Mouse (Mus musculus) layer of hippocampus, adult 2 months (tissue): ENCODE measurements around the gene Slc12a7. TPM values are rescaled to one million over a fixed set of nuclear protein-coding genes. Genes with fewer than 3 reads are reported as not detected.
A peak's percentile ranks its signal among the peaks of the same experiment; 100 is the strongest.

ENCODE experiments used
- DNase-seq, 2 experiments: peaks; one replicate each; pipeline ENCODE4 v3.0.0; 2022; ENCODE audit warnings: low spot score in 2 of 2
- H3K27ac ChIP-seq: fragments of 200-600 bp; 2 replicates; pipeline ENCODE4 v1.8.1; 2022
- H3K4me3 ChIP-seq: fragments of 200-600 bp; 2 replicates; pipeline ENCODE4 v1.8.1; 2022; ENCODE audit warnings: mild to moderate bottlenecking
- CTCF ChIP-seq: fragments of 200-600 bp; conservative IDR thresholded peaks from 2 replicates; pipeline ENCODE4 v1.8.1; 2022; ENCODE audit warnings: antibody characterized with exemption, mild to moderate bottlenecking, moderate library complexity
- total RNA-seq, 2 experiments: library from RNA; stranded (reverse); gene quantifications; 2 replicates each; pipeline ENCODE4 v1.2.3; 2021

Gene Slc12a7
- total RNA-seq, 2 experiments from 2014 or later, result 7.0 to 8.7 TPM

DNA sequence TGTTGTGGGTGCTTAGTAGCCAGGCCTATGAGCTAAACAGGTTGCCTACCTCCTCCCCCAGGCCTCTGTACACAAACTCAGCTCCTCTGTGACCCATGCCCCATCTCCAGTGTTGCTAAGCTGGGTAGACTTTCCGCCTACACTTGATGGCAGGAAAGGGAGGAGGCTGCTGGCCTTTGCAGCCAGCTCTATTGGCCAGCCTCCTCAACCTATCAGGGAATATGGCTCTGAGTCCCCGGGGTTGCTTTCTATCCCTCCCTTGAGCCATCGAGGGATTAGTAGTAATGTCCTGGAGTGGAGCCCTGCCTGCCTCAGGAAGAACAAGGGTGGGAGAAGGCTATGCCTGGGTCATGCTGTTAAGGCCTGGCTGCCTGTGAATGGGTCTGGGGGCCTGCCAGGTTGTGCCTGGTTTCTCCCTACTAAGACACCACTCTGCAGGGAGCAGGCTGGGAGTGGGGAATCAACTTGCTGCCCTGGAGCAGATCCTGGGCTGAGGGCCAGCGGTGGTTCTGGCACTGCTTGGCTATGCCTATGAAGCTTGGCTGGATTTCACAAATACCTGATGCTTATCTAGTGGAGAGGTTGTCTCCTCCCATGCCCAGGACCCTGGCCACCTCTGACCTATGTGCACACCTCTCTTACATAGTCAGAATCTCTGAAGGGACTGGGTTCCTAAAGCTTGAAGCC, 40.8 kb downstream of the Slc12a7 start:
- no peak overlapping the region for H3K27ac ChIP-seq
- DNase-seq, result no peak
- no peak overlapping the region for H3K4me3 ChIP-seq
- no peak for TF ChIP-seq CTCF

DNA sequence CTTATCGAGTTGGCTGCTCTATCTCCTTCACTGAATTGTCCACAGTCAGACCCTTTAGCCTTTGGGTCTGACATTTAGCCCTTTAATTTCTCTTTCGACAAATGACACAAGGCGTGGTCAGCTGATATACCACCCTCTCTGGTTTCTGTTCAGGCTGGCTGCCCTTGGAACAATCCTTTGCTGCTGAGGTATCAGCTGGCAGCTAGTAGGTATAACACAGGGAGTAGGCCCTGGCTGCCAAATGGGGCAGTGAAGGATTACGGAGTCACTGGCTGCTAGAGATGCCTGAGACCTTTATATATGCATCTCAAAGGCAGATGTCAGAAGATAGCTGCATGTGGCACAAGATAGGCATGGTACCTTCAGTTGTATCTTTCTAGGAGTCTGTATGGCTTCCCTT, 42.9 kb downstream of the Slc12a7 start:
- no peak overlapping the region for H3K4me3 ChIP-seq
- H3K27ac ChIP-seq, result no peak overlapping the region
- TF ChIP-seq CTCF, result no peak
- DNase-seq, result no peak

DNA sequence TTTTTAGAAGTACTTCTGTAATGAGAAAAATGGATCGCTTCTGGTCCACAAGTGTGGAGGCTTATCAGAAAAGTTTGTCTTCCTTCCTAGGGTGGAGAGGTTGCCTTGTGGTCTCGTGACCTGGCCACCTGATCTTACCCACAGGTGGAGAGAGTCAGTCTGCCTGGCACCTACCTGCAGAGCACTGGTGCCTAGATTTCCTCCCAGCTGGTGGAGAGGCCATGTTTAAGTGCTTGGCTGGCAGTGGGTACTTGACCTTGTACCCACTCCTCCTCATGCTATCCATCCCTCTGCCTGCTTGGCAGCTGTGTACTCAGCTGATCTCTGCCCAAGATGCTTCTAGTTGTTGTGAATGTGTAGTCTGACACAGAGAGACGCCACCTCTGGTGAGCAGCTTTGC, 44.7 kb downstream of the Slc12a7 start:
- TF ChIP-seq CTCF, result no peak
- no peak for DNase-seq
- Histone ChIP-seq H3K4me3 (no peak overlapping the region), H3K27ac (no peak overlapping the region)

DNA sequence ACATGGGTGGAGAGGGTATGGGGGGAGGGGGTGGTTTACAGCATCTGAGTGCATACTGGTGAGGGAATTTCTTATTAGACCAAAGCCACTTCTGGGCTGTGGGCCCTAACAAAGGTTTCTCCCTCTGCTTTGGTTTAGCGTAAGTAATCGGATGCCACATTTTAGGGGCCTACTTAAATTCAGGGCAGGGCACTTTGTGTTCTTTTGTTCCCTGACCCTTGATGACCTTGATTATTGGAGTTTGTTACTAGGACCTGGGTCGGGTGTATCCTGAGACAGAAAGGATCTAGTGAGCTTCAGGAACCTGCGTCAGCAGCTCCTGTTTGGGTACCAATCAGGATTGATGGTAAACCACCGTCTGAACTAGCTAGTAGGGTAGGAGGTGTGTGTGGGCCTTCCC, 49.6 kb downstream of the Slc12a7 start:
- Histone ChIP-seq H3K4me3 (no peak overlapping the region), H3K27ac (no peak overlapping the region)
- TF ChIP-seq CTCF, result no peak
- no peak for DNase-seq

DNA sequence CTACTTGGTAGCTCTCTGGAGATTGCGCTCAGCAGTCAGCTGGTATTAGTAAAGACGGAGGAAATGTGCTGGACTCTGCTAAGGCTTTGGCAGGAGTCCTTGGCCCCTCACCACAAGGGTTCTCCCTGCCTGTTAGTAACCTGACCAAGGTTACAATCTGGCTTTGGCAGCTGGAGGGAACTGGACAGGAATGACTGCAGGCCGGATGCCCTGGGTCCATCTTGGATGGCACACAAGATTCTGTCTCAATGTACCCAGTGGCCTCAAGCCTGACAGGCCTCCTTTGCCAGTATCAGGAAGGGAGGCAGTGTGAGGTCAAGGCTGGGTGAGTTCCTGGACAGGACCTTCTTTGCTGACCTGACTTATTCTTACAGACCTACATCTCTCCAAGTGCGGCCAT, 59.3 kb downstream of the Slc12a7 start:
- Histone ChIP-seq H3K27ac (no peak overlapping the region), H3K4me3 (no peak overlapping the region)
- DNase-seq, result no peak
- TF ChIP-seq CTCF, result no peak

DNA sequence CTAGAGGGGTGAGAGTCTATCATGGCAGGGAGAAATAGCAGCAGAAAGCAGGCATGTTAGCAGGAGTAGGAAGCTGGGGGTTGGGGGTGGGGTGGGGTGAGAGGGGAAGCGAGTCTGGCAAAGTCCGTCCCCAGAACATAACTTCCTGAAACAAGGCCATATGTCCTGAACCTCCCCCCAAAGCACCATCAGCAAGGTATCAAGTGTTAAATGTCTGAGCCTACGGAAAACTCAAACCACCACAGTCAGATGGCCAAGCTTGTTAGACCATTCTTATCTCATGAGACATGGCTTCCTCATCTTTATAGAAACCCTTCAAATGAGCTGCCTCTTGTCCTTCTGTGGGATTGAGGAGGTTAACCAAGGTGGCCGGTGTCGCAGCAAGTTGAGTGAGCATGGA, 60.3 kb downstream of the Slc12a7 start:
- DNase-seq, result no peak
- TF ChIP-seq CTCF, result no peak
- Histone ChIP-seq H3K4me3 (no peak overlapping the region), H3K27ac (no peak overlapping the region)

DNA sequence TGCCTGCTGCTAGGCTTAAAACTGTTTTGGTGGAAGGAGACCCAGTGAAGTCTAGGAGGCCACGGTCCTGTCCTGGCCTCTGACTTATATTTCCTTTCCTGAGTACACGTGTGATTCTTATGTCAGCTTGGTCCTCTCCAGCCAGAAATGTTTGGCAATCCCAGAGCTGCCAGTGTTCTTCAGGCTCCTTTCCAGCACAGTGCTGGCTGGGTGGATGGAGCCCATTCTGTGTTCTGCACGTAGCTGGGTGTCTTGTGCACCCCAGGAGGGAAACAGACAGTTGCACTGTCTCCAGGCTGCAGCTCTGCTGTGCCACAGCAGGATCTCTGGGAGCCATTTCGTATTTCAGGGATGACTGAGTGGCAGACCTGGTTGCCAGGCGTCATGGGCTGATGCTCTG, 66.2 kb downstream of the Slc12a7 start:
- TF ChIP-seq CTCF, result no peak
- H3K27ac ChIP-seq, result 0 out of 2 replicates have a peak overlapping the region, but pooled peaks have one; percentile 4
- no peak for DNase-seq
- no peak overlapping the region for H3K4me3 ChIP-seq

DNA sequence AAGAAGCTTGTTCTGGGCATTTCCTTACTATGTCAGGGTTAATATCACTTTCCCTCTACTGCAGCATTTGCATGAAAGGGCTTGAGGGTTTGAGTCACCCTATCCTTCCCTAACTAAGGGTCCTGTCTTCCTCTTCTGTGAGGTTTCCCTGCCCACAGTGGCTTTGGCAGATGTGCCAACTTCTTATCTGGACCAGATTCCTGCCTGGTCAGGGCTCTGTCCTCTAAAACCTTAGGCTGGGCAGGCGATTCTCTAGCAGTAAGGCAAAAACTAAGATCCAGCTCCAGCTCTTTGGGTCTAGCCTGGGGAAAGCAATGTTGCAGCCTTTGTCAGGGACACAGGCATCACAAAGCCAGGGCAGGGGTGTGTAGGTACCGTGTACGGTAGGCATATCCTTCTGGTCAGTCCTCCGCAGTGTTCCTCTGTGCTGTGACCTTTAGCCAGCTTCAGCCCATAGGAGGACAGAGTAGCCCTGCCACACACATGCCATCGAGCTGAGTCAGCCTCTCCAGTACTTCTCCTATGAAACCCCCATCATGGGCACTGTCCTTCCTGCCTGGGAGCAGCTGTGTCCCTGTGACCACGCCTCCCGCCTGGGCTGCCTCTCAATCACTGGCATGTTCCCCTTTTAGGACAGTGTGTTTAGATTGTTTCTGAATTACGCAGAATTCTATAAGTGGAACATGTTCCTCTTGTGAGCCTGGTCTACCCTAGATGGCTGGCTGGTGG, 70.7 kb downstream of the Slc12a7 start:
- peak in 1 of 2 experiments; percentile 7 for DNase-seq
- Histone ChIP-seq H3K4me3 (no peak overlapping the region), H3K27ac (no peak overlapping the region)
- no peak for TF ChIP-seq CTCF

DNA sequence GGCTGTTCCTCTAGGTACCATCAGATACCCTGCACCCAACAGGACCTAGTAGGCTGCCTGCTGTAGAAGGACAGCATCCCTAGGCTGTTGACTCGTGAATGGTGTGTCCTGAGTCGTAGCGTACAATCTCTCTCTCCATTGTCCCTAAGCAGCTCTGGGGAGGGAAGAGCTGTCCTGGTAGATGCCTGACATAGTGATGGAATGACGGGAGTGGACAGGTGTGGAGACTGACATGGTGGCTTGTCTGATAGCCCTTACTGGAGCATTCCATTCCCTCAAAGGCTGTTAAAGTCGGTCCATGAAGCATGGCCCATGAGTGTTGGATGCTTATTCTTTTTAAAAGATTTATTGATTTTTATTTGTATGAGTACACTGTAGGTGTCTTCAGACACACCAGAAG, 72.0 kb downstream of the Slc12a7 start:
- no peak for DNase-seq
- Histone ChIP-seq H3K4me3 (no peak overlapping the region), H3K27ac (no peak overlapping the region)
- TF ChIP-seq CTCF, result no peak

DNA sequence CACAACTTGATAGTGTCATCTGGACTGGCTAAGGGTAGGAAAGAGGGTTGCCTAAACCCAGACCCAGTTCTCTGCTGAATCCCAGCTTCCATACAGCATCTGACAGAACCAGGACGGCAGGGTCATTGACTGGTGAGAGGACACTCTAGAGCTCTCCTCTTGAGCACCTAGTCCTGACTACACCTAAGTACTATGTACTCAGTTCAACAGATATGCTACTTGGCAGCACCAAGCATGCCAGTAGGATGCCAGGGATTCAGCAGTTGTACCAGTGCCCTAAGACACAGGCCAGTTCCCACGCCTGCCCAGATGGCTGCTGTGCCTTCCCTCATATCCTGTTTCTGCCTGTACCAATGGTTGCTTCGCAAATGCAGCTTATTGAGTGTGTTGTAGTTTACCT, 80.0 kb downstream of the Slc12a7 start:
- Histone ChIP-seq H3K27ac (no peak overlapping the region), H3K4me3 (no peak overlapping the region)
- no peak for TF ChIP-seq CTCF
- DNase-seq, result no peak

DNA sequence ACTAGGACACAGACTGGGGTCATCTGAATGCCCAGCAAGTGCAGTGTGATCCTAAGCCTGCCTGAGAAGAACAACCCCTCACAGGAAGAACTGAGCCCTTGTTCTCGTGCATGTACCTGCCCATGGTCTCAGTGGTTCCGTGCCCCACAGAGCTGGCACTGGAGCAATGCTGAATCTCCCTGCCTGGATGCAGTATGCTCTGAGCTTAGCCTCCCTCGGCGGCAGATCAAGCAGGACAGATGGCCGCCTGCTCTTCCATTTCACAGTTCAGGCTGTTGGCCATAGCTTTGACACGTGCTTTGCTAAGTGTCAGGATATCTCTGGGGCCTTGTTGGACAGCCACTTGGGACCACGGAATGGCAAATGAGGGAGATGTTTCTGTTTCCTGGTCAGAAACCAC, 81.3 kb downstream of the Slc12a7 start:
- Histone ChIP-seq H3K27ac (no peak overlapping the region), H3K4me3 (no peak overlapping the region)
- TF ChIP-seq CTCF, result no peak
- no peak for DNase-seq

DNA sequence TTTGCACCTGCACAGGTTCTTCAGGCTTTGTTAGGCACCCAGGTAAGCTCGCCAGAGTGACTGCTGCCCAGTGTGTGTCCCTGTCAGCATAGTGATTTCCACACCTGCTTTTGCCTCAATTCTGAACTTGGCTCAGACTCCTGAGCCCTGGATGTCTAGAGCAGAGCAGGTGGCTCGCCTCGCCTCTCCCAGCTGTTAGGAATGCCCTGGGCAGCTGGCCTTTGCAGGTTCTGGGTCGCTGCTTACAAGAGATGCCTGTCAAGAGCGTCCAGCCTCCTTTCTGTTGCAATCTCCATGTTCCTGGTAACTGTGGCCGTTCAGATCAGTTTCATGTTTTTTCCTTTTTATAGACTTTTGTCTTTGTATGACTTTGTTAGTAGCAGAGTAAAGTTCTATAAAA, 83.4 kb downstream of the Slc12a7 start:
- no peak for DNase-seq
- H3K4me3 ChIP-seq, result no peak overlapping the region
- no peak for TF ChIP-seq CTCF
- H3K27ac ChIP-seq, result no peak overlapping the region

DNA sequence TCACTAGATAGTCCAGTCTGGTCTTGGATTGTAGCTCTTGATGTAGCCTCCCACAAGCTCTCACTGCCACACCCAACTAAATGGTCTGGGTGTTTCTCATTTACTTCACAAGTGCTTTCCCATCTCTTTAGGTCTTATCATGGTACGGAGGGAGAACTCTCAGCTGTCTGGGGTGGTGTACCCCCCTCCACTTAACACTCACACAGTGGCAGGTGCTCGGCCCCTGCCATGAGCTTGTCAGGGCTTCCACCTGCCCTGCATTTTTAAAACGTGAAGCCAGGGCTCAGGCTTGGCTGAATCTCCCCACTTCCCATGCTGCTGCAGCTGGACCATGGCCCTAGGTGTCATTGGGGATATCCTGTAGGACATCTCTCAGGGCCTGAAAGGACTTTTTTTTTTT, 86.0 kb downstream of the Slc12a7 start:
- no peak for DNase-seq
- Histone ChIP-seq H3K27ac (no peak overlapping the region), H3K4me3 (no peak overlapping the region)
- no peak for TF ChIP-seq CTCF

DNA sequence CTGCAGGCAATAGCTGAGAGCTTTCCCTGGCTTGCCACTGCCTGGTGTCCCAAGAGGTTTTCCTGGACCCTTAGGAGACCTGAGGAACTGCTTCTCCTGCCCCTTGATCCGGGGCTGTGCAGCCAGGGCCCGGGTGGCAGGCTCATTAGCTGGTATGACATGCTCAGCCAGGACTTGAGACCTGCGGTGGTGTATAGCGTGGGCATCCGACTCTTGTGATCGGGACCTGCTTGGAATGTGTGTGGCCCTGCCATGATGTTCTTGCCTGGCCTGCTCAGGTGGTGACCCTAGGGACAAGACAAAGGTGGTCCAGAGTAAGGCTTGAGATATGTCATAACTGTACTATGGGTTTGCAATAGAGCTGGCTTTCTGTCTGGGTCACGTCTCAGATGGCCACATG, 88.4 kb downstream of the Slc12a7 start:
- no peak for DNase-seq
- no peak for TF ChIP-seq CTCF
- H3K27ac ChIP-seq, result no peak overlapping the region
- no peak overlapping the region for H3K4me3 ChIP-seq
